Mouse (Mus musculus) forebrain, embryonic 11.5 days (tissue): ENCODE results near the gene Olfr49. TPM values are rescaled to one million over a fixed set of nuclear protein-coding genes. Genes with fewer than 3 reads are reported as not detected.
A peak's percentile ranks its signal among the peaks of the same experiment; 100 is the strongest.

ENCODE experiments used
- ATAC-seq: fragments of 200-750 bp; cut with Nextera tagmentation; replicated peaks from 2 replicates; pipeline ENCODE4 v1.8.0; 2017; ENCODE audit warnings: moderate TSS enrichment; ENCODE audit not compliant: low FRiP score
- DNase-seq: peaks from one replicate; pipeline ENCODE4 v3.0.0-alpha.2; 2017; ENCODE audit warnings: low spot score
- H3K27ac ChIP-seq: fragments of 300-500 bp; sonication (generic); 2 replicates; pipeline ENCODE4 v1.5.1; 2014; ENCODE audit warnings: low read depth, low read length
- H3K27me3 ChIP-seq: fragments of 300-500 bp; sonication (generic); 2 replicates; pipeline ENCODE4 v1.6.1; 2014; ENCODE audit warnings: mild to moderate bottlenecking, low read length, mixed read lengths; ENCODE audit not compliant: control insufficient read depth, insufficient read depth
- H3K36me3 ChIP-seq: fragments of 300-500 bp; sonication (generic); 2 replicates; pipeline ENCODE4 v1.6.1; 2014; ENCODE audit warnings: mild to moderate bottlenecking, low read length, moderate library complexity, mixed read lengths; ENCODE audit not compliant: control insufficient read depth, insufficient read depth
- H3K4me1 ChIP-seq: fragments of 300-500 bp; sonication (generic); replicated peaks from 2 replicates; pipeline ENCODE4 v1.6.1; 2014; ENCODE audit warnings: low read length, mixed read lengths; ENCODE audit not compliant: control insufficient read depth, insufficient read depth
- H3K4me2 ChIP-seq: fragments of 300-500 bp; sonication (generic); 2 replicates; pipeline ENCODE4 v1.6.1; 2014; ENCODE audit warnings: low read depth, mild to moderate bottlenecking, low read length, moderate library complexity, mixed read lengths; ENCODE audit not compliant: severe bottlenecking
- H3K4me3 ChIP-seq: fragments of 300-500 bp; sonication (generic); 2 replicates; pipeline ENCODE4 v1.5.1; 2014; ENCODE audit warnings: low read depth, low read length
- H3K9ac ChIP-seq: fragments of 300-500 bp; sonication (generic); 2 replicates; pipeline ENCODE4 v1.6.1; 2014; ENCODE audit warnings: low read length
- H3K9me3 ChIP-seq: fragments of 300-500 bp; sonication (generic); 2 replicates; pipeline ENCODE4 v1.6.1; 2016; ENCODE audit warnings: low read length, mixed read lengths; ENCODE audit not compliant: control insufficient read depth
- WGBS: fragments of 180-500 bp; shearing (Covaris S2); extraction: QIAGEN DNeasy Blood & Tissue Kit; methylation state at CpG from one replicate; pipeline ENCODE4 v1.1.7; 2014; 5-methylcytosine and 5-hydroxymethylcytosine counted together
- polyA plus RNA-seq: library from polyadenylated mRNA; unstranded; fragments of >200 nt; fragmentation: Nextera tagmentation; extraction: Ambion mirVana; gene quantifications from 2 replicates; pipeline ENCODE4 v1.2.1, GENCODE M21; 2014

Gene Olfr49
- polyA plus RNA-seq, 1 experiment from 2014 or later: not detected

GRCm38 (mm10) chr14:54240542-54240941, 44.2 kb downstream of the Olfr49 start:
- Histone ChIP-seq H3K4me3 (no peak overlapping the region), H3K27me3 (no peaks in the 10 kb centered on the region), H3K36me3 (peaks cover 9% of the 10 kb centered on the region), H3K4me2 (no peak overlapping the region), H3K9me3 (no peaks in the 10 kb centered on the region; the same call in 1 of the 2 replicates), H3K4me1 (no peaks in the 10 kb centered on the region; the same call in 1 of the 2 replicates), H3K27ac (no peak overlapping the region), H3K9ac (no peak overlapping the region)
- ATAC-seq (no peak), DNase-seq (no peak)
- WGBS: 87% methylated on average over 5 of the region's 5 CpGs

- H3K4me1 ChIP-seq: peaks cover 2% of the 10 kb centered on the region; the same call in 1 of the 2 replicates
- H3K27ac ChIP-seq: no peak overlapping the region
- DNase-seq (peak; percentile 84), ATAC-seq (peak; percentile 65)
- H3K27me3 ChIP-seq: no peaks in the 10 kb centered on the region
- WGBS: 27% methylated on average over 7 of the region's 7 CpGs
- no peak overlapping the region for H3K4me2 ChIP-seq
- H3K9me3 ChIP-seq: no peaks in the 10 kb centered on the region; the same call in 1 of the 2 replicates
- no peak overlapping the region for H3K4me3 ChIP-seq
- no peak overlapping the region for H3K9ac ChIP-seq
- peaks cover 9% of the 10 kb centered on the region for H3K36me3 ChIP-seq
Observed at GRCm38 (mm10) chr14:54239002-54239736, 45.6 kb downstream of the Olfr49 start.

- DNase-seq (no peak), ATAC-seq (no peak)
- H3K9ac ChIP-seq: no peak overlapping the region
- H3K27me3 ChIP-seq: no peaks in the 10 kb centered on the region
- no peaks in the 10 kb centered on the region; the same call in 1 of the 2 replicates for H3K9me3 ChIP-seq
- peaks cover 7% of the 10 kb centered on the region for H3K36me3 ChIP-seq
- H3K4me2 ChIP-seq: no peak overlapping the region
- H3K4me3 ChIP-seq: no peak overlapping the region
- WGBS: 90% methylated on average over 5 of the region's 5 CpGs
- no peak overlapping the region for H3K27ac ChIP-seq
- H3K4me1 ChIP-seq: 0 out of 2 replicates have a peak, but pooled peaks cover 2% of the 10 kb centered on the region
Observed at GRCm38 (mm10) chr14:54236881-54237280, 47.9 kb downstream of the Olfr49 start.

- H3K27me3 ChIP-seq: no peaks in the 10 kb centered on the region
- H3K9ac ChIP-seq: no peak overlapping the region
- no peaks in the 10 kb centered on the region for H3K9me3 ChIP-seq
- H3K4me3 ChIP-seq: no peak overlapping the region
- ATAC-seq (no peak), DNase-seq (no peak)
- H3K4me2 ChIP-seq: no peak overlapping the region
- peaks cover 1% of the 10 kb centered on the region; the same call in 1 of the 2 replicates for H3K36me3 ChIP-seq
- WGBS: 91% methylated on average over 5 of the region's 5 CpGs
- H3K4me1 ChIP-seq: 0 out of 2 replicates have a peak, but pooled peaks cover 2% of the 10 kb centered on the region
- no peak overlapping the region for H3K27ac ChIP-seq
Observed at GRCm38 (mm10) chr14:54235825-54236540, 48.8 kb downstream of the Olfr49 start.

GRCm38 (mm10) chr14:54234231-54235040, 50.3 kb downstream of the Olfr49 start:
- H3K4me3 ChIP-seq: no peak overlapping the region
- no peak for ATAC-seq
- DNase-seq: no peak
- 84% methylated on average over 20 of the region's 20 CpGs for WGBS
- H3K36me3 ChIP-seq: no peaks in the 10 kb centered on the region; the same call in 1 of the 2 replicates
- H3K27me3 ChIP-seq: no peaks in the 10 kb centered on the region
- no peak overlapping the region for H3K4me2 ChIP-seq
- H3K27ac ChIP-seq: no peak overlapping the region
- H3K4me1 ChIP-seq: 0 out of 2 replicates have a peak, but pooled peaks cover 2% of the 10 kb centered on the region
- H3K9ac ChIP-seq: no peak overlapping the region
- no peaks in the 10 kb centered on the region for H3K9me3 ChIP-seq

- H3K4me3 ChIP-seq: no peak overlapping the region
- H3K4me1 ChIP-seq: peaks cover 5% of the 10 kb centered on the region
- no peak overlapping the region for H3K4me2 ChIP-seq
- no peak for DNase-seq
- H3K27me3 ChIP-seq: no peaks in the 10 kb centered on the region
- no peak overlapping the region for H3K9ac ChIP-seq
- WGBS: 84% methylated on average over 16 of the region's 16 CpGs
- H3K27ac ChIP-seq: no peak overlapping the region
- no peak for ATAC-seq
- H3K9me3 ChIP-seq: no peaks in the 10 kb centered on the region
- no peaks in the 10 kb centered on the region; the same call in 1 of the 2 replicates for H3K36me3 ChIP-seq
Observed at GRCm38 (mm10) chr14:54233559-54234143, 51.1 kb downstream of the Olfr49 start.

GRCm38 (mm10) chr14:54232811-54233558, 51.8 kb downstream of the Olfr49 start:
- 62% methylated on average over 9 of the region's 9 CpGs for WGBS
- Histone ChIP-seq H3K9ac (no peak overlapping the region), H3K27ac (no peak overlapping the region)

More at GRCm38 (mm10) chr14:54232811-54233558, 51.8 kb downstream of the Olfr49 start:
- ATAC-seq (no peak), DNase-seq (no peak)
- no peaks in the 10 kb centered on the region for H3K9me3 ChIP-seq
- H3K36me3 ChIP-seq: no peaks in the 10 kb centered on the region; the same call in 1 of the 2 replicates
- H3K27me3 ChIP-seq: no peaks in the 10 kb centered on the region
- no peak overlapping the region for H3K4me2 ChIP-seq
- H3K4me3 ChIP-seq: no peak overlapping the region
- peaks cover 9% of the 10 kb centered on the region for H3K4me1 ChIP-seq
